Mouse (Mus musculus) liver, adult 2 months (tissue): ENCODE measurements around the gene Ctsl. TPM values are rescaled to one million over a fixed set of nuclear protein-coding genes. Genes with fewer than 3 reads are reported as not detected.

ENCODE experiments used
- DNase-seq: peaks from one replicate; pipeline ENCODE4 v3.0.0-alpha.2; 2011; ENCODE audit warnings: low read depth, low spot score; ENCODE audit errors: extremely low read depth
- H3K27ac ChIP-seq: fragments of 200-500 bp; replicated peaks from 2 replicates; pipeline ENCODE4 v1.5.1; 2012; ENCODE audit warnings: low read depth, mild to moderate bottlenecking, control low read depth, inconsistent platforms, low read length; ENCODE audit not compliant: insufficient read depth
- H3K27me3 ChIP-seq: fragments of 200-500 bp; 2 replicates; pipeline ENCODE4 v1.6.1; 2012; ENCODE audit warnings: mild to moderate bottlenecking, moderate library complexity, low read length, inconsistent platforms; ENCODE audit not compliant: control insufficient read depth, insufficient read depth
- H3K36me3 ChIP-seq: fragments of 200-500 bp; 2 replicates; pipeline ENCODE4 v1.6.1; 2012; ENCODE audit warnings: low read length, inconsistent platforms; ENCODE audit not compliant: control insufficient read depth, insufficient read depth
- H3K4me1 ChIP-seq: fragments of 200-500 bp; 2 replicates; pipeline ENCODE4 v1.6.1; 2011; ENCODE audit warnings: low read length; ENCODE audit not compliant: control insufficient read depth, insufficient read depth
- H3K4me3 ChIP-seq: fragments of 200-500 bp; 2 replicates; pipeline ENCODE4 v1.5.1; 2011; ENCODE audit warnings: low read depth, mild to moderate bottlenecking, control low read depth, low read length, moderate library complexity; ENCODE audit not compliant: insufficient read depth
- H3K79me2 ChIP-seq: fragments of 200-500 bp; 2 replicates; pipeline ENCODE4 v1.6.1; 2012; ENCODE audit warnings: inconsistent platforms, mild to moderate bottlenecking, low read length, moderate library complexity; ENCODE audit not compliant: control insufficient read depth, insufficient read depth
- H3K9ac ChIP-seq: fragments of 200-500 bp; 2 replicates; pipeline ENCODE4 v1.6.1; 2012; ENCODE audit warnings: low read depth, mild to moderate bottlenecking, control low read depth, inconsistent platforms, low read length
- CTCF ChIP-seq: fragments of 200-500 bp; IDR thresholded peaks from 2 replicates; pipeline ENCODE4 v1.5.1; 2011; ENCODE audit warnings: low read depth, low read length, control low read depth
- POLR2A ChIP-seq: fragments of 200-500 bp; IDR thresholded peaks from 2 replicates; pipeline ENCODE4 v1.6.1; 2011; ENCODE audit warnings: low read length, control low read depth; ENCODE audit not compliant: insufficient read depth; ENCODE audit errors: extremely low read depth
- WGBS: fragments of 180-500 bp; shearing (Covaris S2); methylation state at CpG from one replicate; pipeline ENCODE4 v1.1.7; 2018; 5-methylcytosine and 5-hydroxymethylcytosine counted together
- polyA plus RNA-seq: library from polyadenylated mRNA; depleted of rRNA; stranded (reverse); fragments of >200 nt; gene quantifications from 2 replicates; pipeline ENCODE4 v1.2.3, GENCODE M21; 2012
- total RNA-seq: library from RNA; depleted of rRNA; stranded (reverse); fragments of >200 nt; gene quantifications from 2 replicates; pipeline ENCODE4 v1.2.3, GENCODE M21; 2014

The Ctsl gene
- total and polyA plus RNA-seq, 2 experiments = 300 to 624 TPM

GRCm38 (mm10) chr13:64343598-64343997 lies 27.1 kb downstream of the Ctsl start:
- WGBS = 16% methylated on average over 10 of the region's 10 CpGs
- peak; percentile 67 for DNase-seq
- H3K27ac ChIP-seq = peak overlapping the region; percentile 92
- no peaks in the 10 kb centered on the region for H3K27me3 ChIP-seq
- peak overlapping the region; percentile 80 for H3K9ac ChIP-seq
- TF ChIP-seq CTCF (no peak), POLR2A (no peak)
- peaks cover 1% of the 10 kb centered on the region; the same call in 1 of the 2 replicates for H3K4me1 ChIP-seq
- peak overlapping the region; percentile 70 for H3K4me3 ChIP-seq
- H3K79me2 ChIP-seq = no peaks in the 10 kb centered on the region
- H3K36me3 ChIP-seq = no peaks in the 10 kb centered on the region

DNA sequence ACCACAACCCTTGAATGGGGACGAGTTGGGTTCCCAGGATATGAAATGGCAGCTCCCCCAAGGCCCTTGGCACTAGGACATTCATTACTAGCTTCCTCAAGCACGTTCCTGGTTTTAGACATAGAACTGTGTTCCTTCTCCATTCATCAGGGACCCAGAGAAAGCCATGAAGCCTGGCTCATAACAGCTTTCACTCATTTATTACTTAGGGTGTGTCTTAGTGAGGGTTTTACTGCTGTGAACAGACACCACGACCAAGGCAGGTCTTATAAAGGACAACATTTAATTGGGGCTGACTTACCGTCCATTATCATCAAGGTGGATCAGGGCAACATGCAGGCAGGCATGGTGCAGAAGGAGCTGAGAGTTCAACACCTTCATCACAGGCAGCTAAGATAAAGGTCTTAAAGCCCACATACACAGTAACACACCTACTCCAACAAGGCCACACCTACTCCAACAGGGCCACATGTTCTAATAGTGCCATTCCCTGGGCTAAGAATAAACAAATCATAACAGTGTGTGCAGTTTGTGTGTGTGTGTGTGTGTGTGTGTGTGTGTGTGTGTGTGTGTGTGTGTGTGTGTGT lies 35.1 kb downstream of the Ctsl start:
- no peak overlapping the region for H3K9ac ChIP-seq
- 66% methylated on average over 4 of the region's 4 CpGs for WGBS
- no peak for TF ChIP-seq CTCF
- no peaks in the 10 kb centered on the region for H3K79me2 ChIP-seq
- no peaks in the 10 kb centered on the region for H3K27me3 ChIP-seq
- no peak overlapping the region for H3K4me3 ChIP-seq
- no peaks in the 10 kb centered on the region for H3K4me1 ChIP-seq
- DNase-seq = no peak
- no peaks in the 10 kb centered on the region for H3K36me3 ChIP-seq
- no peak overlapping the region for H3K27ac ChIP-seq

DNA sequence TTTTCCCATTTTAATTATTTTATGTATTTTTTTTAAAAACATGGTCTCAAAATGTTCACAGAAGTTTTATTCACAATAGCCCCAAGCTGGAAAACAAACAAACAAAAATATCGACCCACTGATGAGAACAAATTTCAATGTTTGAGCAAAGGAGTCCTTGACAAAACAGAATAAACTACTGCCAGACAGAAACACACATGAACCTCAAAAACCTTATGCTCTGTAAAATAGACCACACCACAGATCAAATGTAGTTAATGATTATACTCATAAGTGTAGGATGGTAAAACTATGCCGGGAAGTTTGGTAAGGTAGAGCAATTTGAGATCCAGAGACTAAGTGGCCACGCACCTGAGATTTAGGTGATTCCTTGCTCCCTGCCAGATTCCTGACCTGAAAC lies 37.6 kb downstream of the Ctsl start:
- no peak overlapping the region for H3K4me3 ChIP-seq
- no peaks in the 10 kb centered on the region for H3K27me3 ChIP-seq
- 0 out of 2 replicates have a peak overlapping the region, but pooled peaks have one; percentile 2 for H3K27ac ChIP-seq
- H3K9ac ChIP-seq = no peak overlapping the region
- H3K79me2 ChIP-seq = no peaks in the 10 kb centered on the region
- H3K36me3 ChIP-seq = no peaks in the 10 kb centered on the region
- DNase-seq = peak; percentile 71
- TF ChIP-seq CTCF (no peak), POLR2A (no peak)
- H3K4me1 ChIP-seq = no peaks in the 10 kb centered on the region
- WGBS = 26% methylated on average over 3 of the region's 3 CpGs

DNA sequence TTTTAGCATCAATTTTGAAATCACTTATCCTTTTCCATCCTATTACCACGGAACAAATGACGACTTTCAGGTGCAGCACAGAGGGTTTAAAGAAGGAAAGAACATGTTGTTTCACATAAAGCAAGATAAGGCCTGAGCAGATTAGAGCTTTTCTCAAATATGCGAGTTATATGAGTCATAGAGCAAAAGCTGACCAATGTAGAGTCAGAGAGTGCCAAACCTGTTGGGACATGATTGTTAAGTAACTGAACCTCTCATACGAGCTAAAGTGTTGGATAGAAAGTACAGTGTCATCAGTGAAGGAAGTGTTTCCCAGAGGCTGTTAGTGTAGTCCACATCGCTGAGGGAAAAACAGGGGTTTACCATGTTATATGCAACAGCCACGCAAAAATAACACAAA lies 38.4 kb downstream of the Ctsl start:
- H3K27ac ChIP-seq = no peak overlapping the region
- H3K79me2 ChIP-seq = no peaks in the 10 kb centered on the region
- H3K27me3 ChIP-seq = no peaks in the 10 kb centered on the region
- no peaks in the 10 kb centered on the region for H3K4me1 ChIP-seq
- H3K4me3 ChIP-seq = no peak overlapping the region
- no peak overlapping the region for H3K9ac ChIP-seq
- WGBS = 64% methylated on average over 6 of the region's 6 CpGs
- H3K36me3 ChIP-seq = no peaks in the 10 kb centered on the region
- DNase-seq = no peak
- TF ChIP-seq CTCF (no peak), POLR2A (no peak)

DNA sequence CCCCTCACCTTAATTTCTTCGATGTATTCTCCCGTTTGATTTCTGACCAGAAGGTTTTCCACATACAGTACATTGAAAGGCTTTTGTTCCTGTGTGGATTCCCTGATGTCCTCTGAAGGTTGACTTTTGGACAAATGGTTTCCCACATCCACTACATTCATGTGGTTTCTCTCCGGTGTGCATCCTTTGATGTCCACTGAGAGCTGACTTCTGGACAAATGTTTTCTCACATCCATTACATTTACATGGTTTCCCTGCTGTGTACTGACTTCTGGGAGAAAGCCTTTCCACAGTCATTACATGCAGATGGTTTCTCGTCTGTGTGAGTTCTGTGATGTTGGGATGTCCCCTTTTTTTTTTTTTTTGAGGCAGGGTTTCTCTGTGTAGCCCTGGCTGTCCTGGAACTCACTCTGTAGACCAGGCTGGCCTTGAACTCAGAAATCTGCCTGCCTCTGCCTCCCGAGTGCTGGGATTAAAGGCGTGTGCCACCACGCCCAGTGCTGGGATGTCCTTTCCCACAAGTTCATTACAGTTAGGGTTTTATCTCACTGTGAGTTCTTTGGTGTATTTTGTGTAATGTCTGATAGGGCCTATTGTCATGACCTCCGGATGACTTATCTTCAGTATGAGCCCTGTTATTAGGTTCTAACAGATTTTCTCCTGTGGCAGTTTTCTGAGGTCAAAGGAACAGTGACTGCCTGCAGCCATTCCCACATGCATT lies 48.0 kb downstream of the Ctsl start:
- no peak overlapping the region for H3K4me3 ChIP-seq
- H3K36me3 ChIP-seq = no peaks in the 10 kb centered on the region
- H3K9ac ChIP-seq = no peak overlapping the region
- H3K27ac ChIP-seq = no peak overlapping the region
- no peaks in the 10 kb centered on the region for H3K27me3 ChIP-seq
- WGBS = 89% methylated on average over 8 of the region's 8 CpGs
- no peaks in the 10 kb centered on the region for H3K4me1 ChIP-seq
- TF ChIP-seq CTCF = no peak
- TF ChIP-seq POLR2A = no peak
- no peak for DNase-seq
- no peaks in the 10 kb centered on the region for H3K79me2 ChIP-seq

- Histone ChIP-seq H3K4me1 (no peaks in the 10 kb centered on the region), H3K27ac (peak overlapping the region; percentile 29), H3K79me2 (no peaks in the 10 kb centered on the region), H3K4me3 (no peak overlapping the region), H3K36me3 (no peaks in the 10 kb centered on the region), H3K9ac (no peak overlapping the region), H3K27me3 (no peaks in the 10 kb centered on the region)
- TF ChIP-seq POLR2A (no peak), CTCF (no peak)
- 77% methylated on average over 8 of the region's 8 CpGs for WGBS
- DNase-seq = no peak
These were observed 50.4 kb downstream of the Ctsl start for GRCm38 (mm10) chr13:64320334-64320733.
